Mouse (Mus musculus): ENCODE results near the gene Tmem150a.

DNA sequence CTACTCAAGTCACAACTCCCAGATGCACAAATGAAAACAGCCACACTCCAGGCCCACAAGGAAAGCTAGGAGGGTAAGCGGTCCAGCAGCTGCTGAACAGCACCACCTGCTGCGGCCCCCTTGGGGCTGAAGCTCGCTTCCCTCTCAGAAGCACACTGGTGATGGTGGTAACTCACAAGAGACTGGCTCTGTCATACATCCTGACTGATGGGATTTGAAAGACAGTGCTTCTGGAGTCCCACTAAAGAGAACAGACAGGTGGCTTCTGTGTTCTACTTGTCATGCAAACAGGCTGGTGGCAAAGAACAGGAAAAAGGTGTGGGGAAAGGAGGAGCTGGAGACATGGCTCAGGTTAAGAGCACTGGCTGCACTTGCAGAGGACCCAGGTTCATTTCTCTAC lies 32.3 kb upstream of the Tmem150a start:
- TF ChIP-seq GATA1 (IDR thresholded peaks at IDR 0.05; ENCODE audit: low read length) (no peak), TAL1 (IDR thresholded peaks at IDR 0.05; ENCODE audit: low read length) (no peak)
